Mouse (Mus musculus): Measurements from ENCODE around the gene Slc25a20. TPM values are rescaled to one million over a fixed set of nuclear protein-coding genes. Genes with fewer than 3 reads are reported as not detected.

Gene Slc25a20
- polyA plus RNA-seq, 1 experiment from 2014 or later, result 35.7 TPM

GRCm38 (mm10) chr9:108716199-108716598, 54.3 kb downstream of the Slc25a20 start:
- 91% methylated on average over 4 of the region's 4 CpGs for WGBS
- peaks cover 20% of the 10 kb centered on the region for H3K36me3 ChIP-seq
- no peak overlapping the region for H3K4me3 ChIP-seq
- no peaks in the 10 kb centered on the region for H3K27me3 ChIP-seq (ENCODE audit: low read depth, poor library complexity, severe bottlenecking)
- H3K27ac ChIP-seq, result no peak overlapping the region
- H3K4me1 ChIP-seq, result no peaks in the 10 kb centered on the region
- DNase-seq (ENCODE audit: low spot score), result no peak
- H3K9me3 ChIP-seq (replicated peaks), result no peaks in the 10 kb centered on the region

- WGBS, result 70% methylated on average over 2 of the region's 2 CpGs
- DNase-seq (ENCODE audit: low spot score), result no peak
- H3K4me3 ChIP-seq, result no peak overlapping the region
- peaks cover 34% of the 10 kb centered on the region for H3K36me3 ChIP-seq
- no peaks in the 10 kb centered on the region for H3K9me3 ChIP-seq (replicated peaks)
- no peaks in the 10 kb centered on the region for H3K4me1 ChIP-seq
- no peaks in the 10 kb centered on the region for H3K27me3 ChIP-seq (ENCODE audit: low read depth, poor library complexity, severe bottlenecking)
- H3K27ac ChIP-seq, result no peak overlapping the region
Measured at GRCm38 (mm10) chr9:108723751-108724150, 61.9 kb downstream of the Slc25a20 start.

GRCm38 (mm10) chr9:108726116-108726515, 64.2 kb downstream of the Slc25a20 start:
- Histone ChIP-seq H3K4me1 (no peaks in the 10 kb centered on the region), H3K9me3 (replicated peaks) (no peaks in the 10 kb centered on the region), H3K36me3 (peaks cover 18% of the 10 kb centered on the region), H3K27ac (no peak overlapping the region), H3K4me3 (no peak overlapping the region), H3K27me3 (ENCODE audit: low read depth, poor library complexity, severe bottlenecking) (no peaks in the 10 kb centered on the region)
- no peak for DNase-seq (ENCODE audit: low spot score)
- WGBS, result 97% methylated on average over 5 of the region's 5 CpGs

- no peak overlapping the region for H3K4me3 ChIP-seq
- no peaks in the 10 kb centered on the region for H3K4me1 ChIP-seq
- no peak overlapping the region for H3K27ac ChIP-seq
- 0 out of 2 replicates have a peak, but pooled peaks cover 17% of the 10 kb centered on the region for H3K36me3 ChIP-seq
- no peaks in the 10 kb centered on the region for H3K9me3 ChIP-seq (replicated peaks)
- DNase-seq (ENCODE audit: low spot score), result no peak
- H3K27me3 ChIP-seq (ENCODE audit: low read depth, poor library complexity, severe bottlenecking), result no peaks in the 10 kb centered on the region
Measured at GRCm38 (mm10) chr9:108729050-108729449, 67.2 kb downstream of the Slc25a20 start.

GRCm38 (mm10) chr9:108732462-108732861, 70.6 kb downstream of the Slc25a20 start:
- Histone ChIP-seq H3K36me3 (peaks cover 13% of the 10 kb centered on the region; the same call in 1 of the 2 replicates), H3K4me1 (no peaks in the 10 kb centered on the region), H3K27me3 (ENCODE audit: low read depth, poor library complexity, severe bottlenecking) (no peaks in the 10 kb centered on the region), H3K4me3 (no peak overlapping the region), H3K9me3 (replicated peaks) (no peaks in the 10 kb centered on the region), H3K27ac (no peak overlapping the region)
- DNase-seq (ENCODE audit: low spot score), result no peak

Small RNAs within 50 kb of the gene (microRNA-seq; reads per million reads assigned to microRNA genes)
- not detected for gene Gm26298

Other genes starting within 250 kb of the Slc25a20 start
- gene Ccdc36, start 233.6 kb upstream of the Slc25a20 start, polyA plus RNA-seq (2016; fragmentation: Nextera tagmentation; extraction: Ambion mirVana), result 1.1 and 1.3 TPM in 2 replicates
- not detected in 2 replicates for gene BC048562, start 225.6 kb upstream of the Slc25a20 start, polyA plus RNA-seq (2016; fragmentation: Nextera tagmentation; extraction: Ambion mirVana)
- gene Ccdc71, start 201.6 kb upstream of the Slc25a20 start, polyA plus RNA-seq (2016; fragmentation: Nextera tagmentation; extraction: Ambion mirVana), result 62.8 and 65.8 TPM in 2 replicates
- 10.9 and 17.8 TPM in 2 replicates for gene Klhdc8b, start 200.5 kb upstream of the Slc25a20 start, polyA plus RNA-seq (2016; fragmentation: Nextera tagmentation; extraction: Ambion mirVana)
- 19.7 and 31.6 TPM in 2 replicates for gene Lamb2, start 182.4 kb upstream of the Slc25a20 start, polyA plus RNA-seq (2016; fragmentation: Nextera tagmentation; extraction: Ambion mirVana)
- 87.2 and 107 TPM in 2 replicates for gene Usp19, start 171.5 kb upstream of the Slc25a20 start, polyA plus RNA-seq (2016; fragmentation: Nextera tagmentation; extraction: Ambion mirVana)
- gene Qars, start 154.4 kb upstream of the Slc25a20 start, polyA plus RNA-seq (2016; fragmentation: Nextera tagmentation; extraction: Ambion mirVana), result 124 and 127 TPM in 2 replicates
- 170 and 173 TPM in 2 replicates for gene Qrich1, start 145.3 kb upstream of the Slc25a20 start, polyA plus RNA-seq (2016; fragmentation: Nextera tagmentation; extraction: Ambion mirVana)
- gene Impdh2, start 101.8 kb upstream of the Slc25a20 start, polyA plus RNA-seq (2016; fragmentation: Nextera tagmentation; extraction: Ambion mirVana), result 255 and 288 TPM in 2 replicates
- 46.2 and 49.3 TPM in 2 replicates for gene Ndufaf3, start 94.7 kb upstream of the Slc25a20 start, polyA plus RNA-seq (2016; fragmentation: Nextera tagmentation; extraction: Ambion mirVana)
- gene Dalrd3, start 92.2 kb upstream of the Slc25a20 start, polyA plus RNA-seq (2016; fragmentation: Nextera tagmentation; extraction: Ambion mirVana), result 175 and 214 TPM in 2 replicates
- 165 and 236 TPM in 2 replicates for gene Wdr6, start 83.3 kb upstream of the Slc25a20 start, polyA plus RNA-seq (2016; fragmentation: Nextera tagmentation; extraction: Ambion mirVana)
- gene P4htm, start 64.4 kb upstream of the Slc25a20 start, polyA plus RNA-seq (2016; fragmentation: Nextera tagmentation; extraction: Ambion mirVana), result 3.7 and 6.5 TPM in 2 replicates
- 59.0 and 59.2 TPM in 2 replicates for gene Arih2, start 12.7 kb upstream of the Slc25a20 start, polyA plus RNA-seq (2016; fragmentation: Nextera tagmentation; extraction: Ambion mirVana)
- 27.0 and 27.8 TPM in 2 replicates for gene Prkar2a, start 27.2 kb downstream of the Slc25a20 start, polyA plus RNA-seq (2016; fragmentation: Nextera tagmentation; extraction: Ambion mirVana)
- 93.9 and 121 TPM in 2 replicates for gene Ip6k2, start 121.7 kb downstream of the Slc25a20 start, polyA plus RNA-seq (2016; fragmentation: Nextera tagmentation; extraction: Ambion mirVana)
- 13.0 and 21.0 TPM in 2 replicates for gene Nckipsd, start 146.3 kb downstream of the Slc25a20 start, polyA plus RNA-seq (2016; fragmentation: Nextera tagmentation; extraction: Ambion mirVana)
- gene Celsr3, start 164.2 kb downstream of the Slc25a20 start, polyA plus RNA-seq (2016; fragmentation: Nextera tagmentation; extraction: Ambion mirVana), result 0.06 and 0.14 TPM in 2 replicates
- gene Slc26a6, start 191.2 kb downstream of the Slc25a20 start, polyA plus RNA-seq (2016; fragmentation: Nextera tagmentation; extraction: Ambion mirVana), result 9.7 and 13.7 TPM in 2 replicates

Data from limb, embryonic 10.5 days (tissue).